Mouse (Mus musculus): ENCODE results near the gene Slc16a4. TPM values are rescaled to one million over a fixed set of nuclear protein-coding genes. Genes with fewer than 3 reads are reported as not detected.

Gene Slc16a4
- polyA plus RNA-seq, 1 experiment: 0.05 TPM

GRCm38 (mm10) chr3:107355618-107356260 is 64.7 kb downstream of the Slc16a4 start:
- WGBS: 84% methylated on average over 6 of the region's 6 CpGs
- DNase-seq (ENCODE audit: low read depth, low spot score): no peak

- 1% methylated on average over 11 of the region's 11 CpGs for WGBS
- no peak for DNase-seq (ENCODE audit: low read depth, low spot score)
These were observed 66.0 kb downstream of the Slc16a4 start for GRCm38 (mm10) chr3:107356964-107357441.

- DNase-seq (ENCODE audit: low read depth, low spot score): no peak
- 68% methylated on average over 3 of the region's 3 CpGs for WGBS
These were observed 66.7 kb downstream of the Slc16a4 start for GRCm38 (mm10) chr3:107357700-107358234.

- DNase-seq (ENCODE audit: low read depth, low spot score): no peak
- WGBS: 75% methylated on average over 4 of the region's 4 CpGs
These were observed 69.3 kb downstream of the Slc16a4 start for GRCm38 (mm10) chr3:107360341-107360740.

Other genes starting within 250 kb of the Slc16a4 start
- gene Kcna2, start 190.1 kb upstream of the Slc16a4 start, polyA plus RNA-seq (2012; rRNA removed): 0.71 and 0.99 TPM in 2 replicates
- not detected in 2 replicates for gene Kcna10, start 108.2 kb upstream of the Slc16a4 start, polyA plus RNA-seq (2012; rRNA removed)
- gene Cym, start 69.5 kb upstream of the Slc16a4 start, polyA plus RNA-seq (2012; rRNA removed): 0.10 and 1.4 TPM in 2 replicates
- gene A630076J17Rik, start 60.6 kb upstream of the Slc16a4 start, polyA plus RNA-seq (2012; rRNA removed): not detected in 2 replicates
- gene Prok1, start 51.5 kb upstream of the Slc16a4 start, polyA plus RNA-seq (2012; rRNA removed): 0.11 TPM in 1 of 2 replicates, not detected in the other
- 117 and 129 TPM in 2 replicates for gene Lamtor5, start 12.4 kb upstream of the Slc16a4 start, polyA plus RNA-seq (2012; rRNA removed)
- 4.3 and 6.9 TPM in 2 replicates for gene Rbm15, start 42.4 kb downstream of the Slc16a4 start, polyA plus RNA-seq (2012; rRNA removed)
- gene Kcnc4, start 168.3 kb downstream of the Slc16a4 start, polyA plus RNA-seq (2012; rRNA removed): 0.30 and 0.34 TPM in 2 replicates
- 2.5 and 2.8 TPM in 2 replicates for gene Slc6a17, start 226.8 kb downstream of the Slc16a4 start, polyA plus RNA-seq (2012; rRNA removed)

Measured in large intestine, adult 2 months (tissue).